Comparison of ENCODE assay signal across 8 mouse cellular contexts in the genomic region with DNA sequence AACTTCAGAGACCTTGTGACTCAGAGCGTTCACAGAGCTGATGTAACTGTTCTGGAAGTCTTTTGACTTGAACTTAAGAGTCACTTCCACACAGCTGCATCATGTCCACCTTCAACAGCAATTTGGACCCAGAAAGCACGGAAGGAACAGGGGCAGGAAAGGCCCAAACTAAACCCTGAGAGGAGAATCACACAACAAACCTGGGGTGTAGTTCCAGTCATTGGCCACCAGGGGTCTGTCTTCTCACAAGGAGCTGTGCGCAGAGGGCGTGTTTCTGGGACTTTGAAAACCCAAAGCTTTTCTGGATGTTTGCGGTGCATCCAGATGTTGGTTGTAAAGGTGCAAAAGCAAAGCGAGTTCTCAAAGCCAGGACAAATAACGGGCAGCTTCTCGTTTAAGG.
DNase-seq lines count a peak whose midpoint lies in the region; ATAC-seq lines count a peak whose summit lies in the region.

No protein-coding gene starts in this region.

- no peak overlapping the region for H3K27ac ChIP-seq in heart, embryonic 11.5 days (ENCODE audit: low read depth, low read length)
- H3K27ac ChIP-seq in embryonic facial prominence, embryonic 10.5 days (replicated peaks): no peak overlapping the region

- no peaks in the 10 kb centered on the region for H3K36me3 ChIP-seq in heart, embryonic 11.5 days (ENCODE audit: control insufficient read depth, insufficient read depth, low read length)
- H3K36me3 ChIP-seq in embryonic facial prominence, embryonic 10.5 days (replicated peaks): no peaks in the 10 kb centered on the region

- no peak overlapping the region for H3K9ac ChIP-seq in heart, embryonic 11.5 days (ENCODE audit: low read depth, low read length)

- H3K4me1 ChIP-seq in heart, embryonic 11.5 days (ENCODE audit: control insufficient read depth, insufficient read depth, low read length): no peaks in the 10 kb centered on the region
- no peaks in the 10 kb centered on the region for H3K4me1 ChIP-seq in embryonic facial prominence, embryonic 10.5 days

- DNase-seq in heart, adult 11 months: peak; percentile 98
- peak; percentile 40 for DNase-seq in adrenal gland, postnatal 25 days
- peak; percentile 64 for DNase-seq in embryonic facial prominence, embryonic 10.5 days (ENCODE audit: low spot score)
- DNase-seq in heart, postnatal 14 days: peak; percentile 70 to 80
- DNase-seq in layer of hippocampus, postnatal 36 days: peak; percentile 33 to 38
- DNase-seq in lung, postnatal 4 days: peak; percentile 74 to 75
- peak; percentile 29 to 58 for DNase-seq in spleen, postnatal 10 days (ENCODE audit: low spot score in 2 of 2)

- WGBS in heart, embryonic 11.5 days (ENCODE audit: insufficient replicate concordance): 16% methylated on average over 8 of the region's 8 CpGs
- WGBS in embryonic facial prominence, embryonic 10.5 days: 22% methylated on average over 8 of the region's 8 CpGs

- no peaks in the 10 kb centered on the region for H3K9me3 ChIP-seq in heart, embryonic 11.5 days (replicated peaks; ENCODE audit: control insufficient read depth, low read length)
- H3K9me3 ChIP-seq in embryonic facial prominence, embryonic 10.5 days: no peaks in the 10 kb centered on the region

- no peak for ATAC-seq in heart, embryonic 11.5 days (replicated peaks; ENCODE audit: insufficient number of reproducible peaks, low FRiP score, low TSS enrichment)

- H3K4me3 ChIP-seq in heart, embryonic 11.5 days (ENCODE audit: low read depth, low read length): no peak overlapping the region
- no peak overlapping the region for H3K4me3 ChIP-seq in embryonic facial prominence, embryonic 10.5 days

- H3K4me2 ChIP-seq in heart, embryonic 11.5 days: no peak overlapping the region

- intact Hi-C loops in heart, postnatal 14 days (cut with DNase I): loop anchor here (1.0 to 5.0 kb wide), 3 partner anchors 129 to 509 kb away; no protein-coding TSS in a partner anchor

- no peaks in the 10 kb centered on the region for H3K27me3 ChIP-seq in heart, embryonic 11.5 days (ENCODE audit: control insufficient read depth, insufficient read depth, low read length)
- peaks cover 6% of the 10 kb centered on the region; the same call in 1 of the 2 replicates for H3K27me3 ChIP-seq in embryonic facial prominence, embryonic 10.5 days (replicated peaks; ENCODE audit: low read depth, poor library complexity, severe bottlenecking)

Comparison
In these comparisons a context has a peak if more than half of its experiments do, and no peak if none do; other contexts are left out.
1. DNase-seq: peak in every context shown above with its lines; median percentile 98 in heart, adult 11 months; 75 in heart, postnatal 14 days; 74 in lung, postnatal 4 days; 64 in embryonic facial prominence, embryonic 10.5 days; 44 in spleen, postnatal 10 days; 40 in adrenal gland, postnatal 25 days; 36 in layer of hippocampus, postnatal 36 days.